8 mouse cellular contexts compared by ENCODE assay signal in genomic region chr4:149889851-149890250, GRCm38 (mm10).
DNase-seq lines count a peak whose midpoint lies in the region; ATAC-seq and TF ChIP-seq lines count a peak whose summit lies in the region.

No protein-coding gene starts in this region.

- H3K27ac ChIP-seq in hindbrain, embryonic 13.5 days, result peak overlapping the region; percentile 40
- H3K27ac ChIP-seq in forebrain, embryonic 11.5 days (ENCODE audit: low read depth, low read length), result no peak overlapping the region

- TF ChIP-seq POLR2A in myocyte (IDR thresholded peaks at IDR 0.05; ENCODE audit: insufficient read length, low read depth), result no peak

- no peak overlapping the region for H3ac ChIP-seq in myocyte (ENCODE audit: control insufficient read depth, insufficient read length)

- H3K4me2 ChIP-seq in hindbrain, embryonic 13.5 days, result no peak overlapping the region
- peak overlapping the region; percentile 54 for H3K4me2 ChIP-seq in myocyte (ENCODE audit: low read depth)
- no peak overlapping the region for H3K4me2 ChIP-seq in forebrain, embryonic 11.5 days (ENCODE audit: low read depth, low read length, severe bottlenecking)

- H3K79me2 ChIP-seq in myocyte (ENCODE audit: control insufficient read depth, insufficient read depth), result no peaks in the 10 kb centered on the region

- H3K9ac ChIP-seq in hindbrain, embryonic 13.5 days, result no peak overlapping the region
- no peak overlapping the region for H3K9ac ChIP-seq in forebrain, embryonic 11.5 days (ENCODE audit: low read length)

- H3K27me3 ChIP-seq in hindbrain, embryonic 13.5 days, result no peaks in the 10 kb centered on the region
- no peaks in the 10 kb centered on the region for H3K27me3 ChIP-seq in myocyte (ENCODE audit: control insufficient read depth, insufficient read depth, insufficient read length)
- H3K27me3 ChIP-seq in forebrain, embryonic 11.5 days (ENCODE audit: control insufficient read depth, insufficient read depth, low read length), result no peaks in the 10 kb centered on the region

- ATAC-seq in hindbrain, embryonic 13.5 days (ENCODE audit: low FRiP score), result no peak
- no peak for ATAC-seq in forebrain, embryonic 11.5 days (replicated peaks; ENCODE audit: low FRiP score)

- H3K4me3 ChIP-seq in hindbrain, embryonic 13.5 days, result no peak overlapping the region
- H3K4me3 ChIP-seq in myocyte, result no peak overlapping the region
- H3K4me3 ChIP-seq in forebrain, embryonic 11.5 days (ENCODE audit: low read depth, low read length), result no peak overlapping the region

- peaks cover 56% of the 10 kb centered on the region for H3K4me1 ChIP-seq in hindbrain, embryonic 13.5 days (replicated peaks)
- H3K4me1 ChIP-seq in forebrain, embryonic 11.5 days (replicated peaks; ENCODE audit: control insufficient read depth, insufficient read depth, low read length), result peaks cover 9% of the 10 kb centered on the region; the same call in 1 of the 2 replicates

- DNase-seq in Muller cell, postnatal 12 days (ENCODE audit: inconsistent ontology term), result peak; percentile 89
- peak; percentile 82 for DNase-seq in adrenal gland, postnatal 10 days
- DNase-seq in gastrocnemius, postnatal 10 days, result peak; percentile 68
- DNase-seq in layer of hippocampus, postnatal 36 days, result peak; percentile 72 to 78
- DNase-seq in thymus, postnatal 4 days, result peak; percentile 47
- no peak for DNase-seq in forebrain, embryonic 11.5 days (ENCODE audit: low spot score)

- no peaks in the 10 kb centered on the region for H3K36me3 ChIP-seq in hindbrain, embryonic 13.5 days
- no peaks in the 10 kb centered on the region for H3K36me3 ChIP-seq in myocyte (ENCODE audit: control insufficient read depth, insufficient read depth)
- H3K36me3 ChIP-seq in forebrain, embryonic 11.5 days (ENCODE audit: control insufficient read depth, insufficient read depth, low read length), result no peaks in the 10 kb centered on the region

- H3K9me3 ChIP-seq in hindbrain, embryonic 13.5 days, result no peaks in the 10 kb centered on the region
- no peaks in the 10 kb centered on the region for H3K9me3 ChIP-seq in forebrain, embryonic 11.5 days (ENCODE audit: control insufficient read depth, low read length)

- WGBS in hindbrain, embryonic 13.5 days, result 27% methylated on average over 13 of the region's 13 CpGs
- 56% methylated on average over 13 of the region's 13 CpGs for WGBS in forebrain, embryonic 11.5 days

TF ChIP-seq in myocyte, 11 proteins besides CTCF, POLR2A, EP300 and RAD21:
- TF ChIP-seq CEBPB (IDR thresholded peaks at IDR 0.05; ENCODE audit: insufficient read depth, poor library complexity, severe bottlenecking) (no peak), MYOD1 (IDR thresholded peaks at IDR 0.05; ENCODE audit: control insufficient read depth in 1 of 3, insufficient read length in 2 of 3, low read depth in 2 of 3) (no peak), MAX (IDR thresholded peaks at IDR 0.05; ENCODE audit: low read depth) (no peak), SRF (IDR thresholded peaks at IDR 0.05; ENCODE audit: control insufficient read depth, insufficient read length, low read depth) (no peak), TCF12 (IDR thresholded peaks at IDR 0.05; ENCODE audit: insufficient read depth, poor library complexity, severe bottlenecking) (no peak), POLR2AphosphoS2 (IDR thresholded peaks at IDR 0.05; ENCODE audit: insufficient read length, low read depth) (no peak), E2F4 (IDR thresholded peaks at IDR 0.05; ENCODE audit: insufficient read depth) (no peak), MYOG (IDR thresholded peaks at IDR 0.05; ENCODE audit: control insufficient read depth in 1 of 3, insufficient read depth in 1 of 3, insufficient read length in 2 of 3, low read depth in 2 of 3) (no peak), REST (IDR thresholded peaks at IDR 0.05; ENCODE audit: insufficient read depth, insufficient read length) (no peak)
